Mouse (Mus musculus) liver, adult 2 months (tissue): ENCODE results near the gene Scn4b.

Experiments
- CTCF ChIP-seq: fragments of 200-500 bp; IDR thresholded peaks from 2 replicates; pipeline ENCODE4 v1.5.1; 2011; ENCODE audit warnings: low read depth, low read length, control low read depth
- POLR2A ChIP-seq: fragments of 200-500 bp; IDR thresholded peaks from 2 replicates; pipeline ENCODE4 v1.6.1; 2011; ENCODE audit warnings: low read length, control low read depth; ENCODE audit not compliant: insufficient read depth; ENCODE audit errors: extremely low read depth

DNA sequence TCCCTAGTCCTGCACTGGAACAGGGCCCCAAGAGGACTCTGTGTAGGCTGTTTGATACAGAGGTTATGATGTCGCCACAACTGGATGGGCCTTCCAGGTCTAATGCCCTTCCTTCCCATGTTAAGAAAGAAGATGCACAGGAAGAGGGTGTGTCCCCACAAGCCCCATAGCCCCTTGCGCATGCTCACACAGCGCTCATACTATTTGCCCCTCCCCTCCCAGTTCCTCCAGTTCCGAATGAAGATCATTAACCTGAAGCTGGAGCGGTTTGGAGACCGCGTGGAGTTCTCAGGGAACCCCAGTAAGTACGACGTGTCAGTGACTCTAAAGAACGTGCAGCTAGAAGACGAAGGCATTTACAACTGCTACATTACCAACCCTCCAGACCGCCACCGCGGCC is 13.0 kb upstream of the Scn4b start:
- TF ChIP-seq CTCF (no peak), POLR2A (no peak)
